Mouse (Mus musculus) left cerebral cortex, postnatal 25 days (tissue): ENCODE data around the gene Rpl3l. TPM values are rescaled to one million over a fixed set of nuclear protein-coding genes. Genes with fewer than 3 reads are reported as not detected.
A peak's percentile ranks its signal among the peaks of the same experiment; 100 is the strongest.

ENCODE experiments used
- DNase-seq, 2 experiments: peaks; one replicate each; pipeline ENCODE4 v3.0.0; 2022; ENCODE audit warnings: low spot score in 2 of 2, mixed read lengths in 1 of 2
- intact Hi-C: fragments of 180-260 bp; cut with DNase I; formaldehyde crosslinking; loops from one replicate; pipeline ENCODE4 v1.15.1; 2025
- total RNA-seq, 2 experiments: library from RNA; stranded (reverse); gene quantifications; 2 replicates each; pipeline ENCODE4 v1.2.3; 2021

Rpl3l gene
- total RNA-seq, 2 experiments from 2014 or later: 0.34 TPM; not detected in 1

- intact Hi-C loops: no loop called here
- DNase-seq: no peak
These were observed 9.7 kb downstream of the Rpl3l start for GRCm38 (mm10) chr17:24737135-24737810.

- intact Hi-C loops: no loop called here
- no peak for DNase-seq
These were observed 10.6 kb downstream of the Rpl3l start for GRCm38 (mm10) chr17:24738238-24738637.

- intact Hi-C loops: no loop called here
- DNase-seq: no peak
These were observed 12.3 kb downstream of the Rpl3l start for GRCm38 (mm10) chr17:24739926-24740325.

GRCm38 (mm10) chr17:24742307-24742706 is 14.7 kb downstream of the Rpl3l start:
- intact Hi-C loops: no loop called here
- DNase-seq: no peak

GRCm38 (mm10) chr17:24743896-24744295 is 16.3 kb downstream of the Rpl3l start:
- DNase-seq: no peak
- intact Hi-C loops: no loop called here

- DNase-seq: no peak
- intact Hi-C loops: no loop called here
These were observed 16.8 kb downstream of the Rpl3l start for GRCm38 (mm10) chr17:24744381-24744780.

- peak; percentile 85 to 90 for DNase-seq
- intact Hi-C loops: loop anchor here (1.0 to 5.0 kb wide), 2 partner anchors 71 to 136 kb away; no protein-coding TSS in a partner anchor
These were observed 18.2 kb downstream of the Rpl3l start for GRCm38 (mm10) chr17:24745526-24746497.

GRCm38 (mm10) chr17:24746986-24747385 is 19.4 kb downstream of the Rpl3l start:
- no peak for DNase-seq
- intact Hi-C loops: loop anchor here (5.0 kb wide), 1 partner anchor 135 kb away; no protein-coding TSS in a partner anchor

GRCm38 (mm10) chr17:24751528-24751927 is 23.9 kb downstream of the Rpl3l start:
- DNase-seq: no peak
- intact Hi-C loops: no loop called here

GRCm38 (mm10) chr17:24752415-24753394 is 25.1 kb downstream of the Rpl3l start, which contains the start of gene Hs3st6:
TSS of gene Hs3st6 (plus strand) at chr17:24752988.
- intact Hi-C loops: no loop called here
- no peak for DNase-seq

- intact Hi-C loops: no loop called here
- DNase-seq: no peak
These were observed 29.8 kb downstream of the Rpl3l start for GRCm38 (mm10) chr17:24757394-24757793.

- intact Hi-C loops: no loop called here
These were observed 33.5 kb downstream of the Rpl3l start for GRCm38 (mm10) chr17:24761121-24761520.

GRCm38 (mm10) chr17:24765016-24765905 is 37.6 kb downstream of the Rpl3l start:
- no peak for DNase-seq
- intact Hi-C loops: no loop called here

More at GRCm38 (mm10) chr17:24761121-24761520, 33.5 kb downstream of the Rpl3l start:
- no peak for DNase-seq

GRCm38 (mm10) chr17:24766266-24766875 is 38.8 kb downstream of the Rpl3l start:
- DNase-seq: no peak
- intact Hi-C loops: no loop called here

- intact Hi-C loops: no loop called here
- DNase-seq: no peak
These were observed 41.5 kb downstream of the Rpl3l start for GRCm38 (mm10) chr17:24769146-24769545.

- intact Hi-C loops: loop anchor here (10.0 kb wide), 1 partner anchor 542 kb away; the partner anchor contains the start of gene Prss29
- DNase-seq: no peak
These were observed 45.6 kb downstream of the Rpl3l start for GRCm38 (mm10) chr17:24773241-24773640.

GRCm38 (mm10) chr17:24775173-24775572 is 47.6 kb downstream of the Rpl3l start:
- intact Hi-C loops: loop anchor here (10.0 kb wide), 1 partner anchor 540 kb away; the partner anchor contains the start of gene Prss29

GRCm38 (mm10) chr17:24777073-24777472 is 49.5 kb downstream of the Rpl3l start:
- intact Hi-C loops: loop anchor here (10.0 kb wide), 1 partner anchor 538 kb away; the partner anchor contains the start of gene Prss29
- DNase-seq: no peak

More at GRCm38 (mm10) chr17:24775173-24775572, 47.6 kb downstream of the Rpl3l start:
- DNase-seq: no peak
